Mouse (Mus musculus) small intestine, adult 2 months (tissue): Measurements from ENCODE around the gene 2200002D01Rik.

Experiments
- CTCF ChIP-seq: fragments of 200-500 bp; IDR thresholded peaks from 2 replicates; pipeline ENCODE4 v1.5.1; 2012; ENCODE audit warnings: low read depth, mild to moderate bottlenecking, control low read depth, inconsistent platforms, low read length, moderate library complexity, mixed read lengths; ENCODE audit not compliant: insufficient replicate concordance, insufficient read length; ENCODE audit errors: extremely low read depth
- POLR2A ChIP-seq: fragments of 200-500 bp; IDR thresholded peaks from 2 replicates; pipeline ENCODE4 v1.6.1; 2012; ENCODE audit warnings: low read depth, mild to moderate bottlenecking, control low read depth, inconsistent platforms, low read length, moderate library complexity

GRCm38 (mm10) chr7:29251166-29251565 is 2.9 kb upstream of the 2200002D01Rik start:
- no peak for TF ChIP-seq CTCF
- no peak; the same call in 1 of the 2 replicates for TF ChIP-seq POLR2A
